Mouse (Mus musculus): Measurements from ENCODE around the gene Galk2. TPM values are rescaled to one million over a fixed set of nuclear protein-coding genes. Genes with fewer than 3 reads are reported as not detected.

Galk2 gene
- polyA plus RNA-seq, 1 experiment, result 54.7 TPM

DNA sequence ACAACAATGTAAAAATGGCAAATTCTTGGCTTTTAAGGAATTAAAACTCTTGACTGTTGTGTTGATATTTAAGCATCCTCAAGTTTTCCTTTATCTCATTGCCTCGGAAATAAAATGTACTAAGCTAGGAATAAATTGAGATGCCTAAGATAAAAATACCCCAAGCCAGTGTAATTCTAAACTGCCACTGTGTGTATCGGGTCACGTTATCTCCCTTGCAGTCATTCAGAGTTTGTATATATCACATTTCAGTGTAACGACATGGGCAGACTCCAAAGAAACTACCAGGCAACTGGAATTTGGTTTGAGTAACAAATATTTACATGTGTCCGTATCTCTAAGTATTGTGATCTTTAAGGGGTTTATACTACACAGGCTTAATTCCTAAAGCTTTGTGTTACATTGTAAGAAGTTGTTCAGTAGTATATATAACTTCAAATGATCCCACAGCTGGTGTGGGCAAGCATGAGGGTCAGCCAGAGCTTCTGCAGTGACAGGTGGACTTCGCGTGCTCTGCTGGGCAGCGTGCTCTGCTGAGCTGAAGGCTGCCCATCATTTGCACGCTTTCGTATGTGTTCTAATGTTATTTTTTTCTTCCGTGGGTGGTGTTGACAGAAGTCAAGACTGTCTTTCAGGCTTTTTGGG is 57.9 kb downstream of the Galk2 start:
- Histone ChIP-seq H3K4me1 (ENCODE audit: control insufficient read depth, insufficient read depth, low read length) (peaks cover 3% of the 10 kb centered on the region; the same call in 1 of the 2 replicates), H3K36me3 (ENCODE audit: control insufficient read depth, insufficient read depth, low read length) (no peaks in the 10 kb centered on the region), H3K27ac (ENCODE audit: insufficient read depth, low read depth, low read length) (no peak overlapping the region), H3K27me3 (replicated peaks; ENCODE audit: control insufficient read depth, insufficient read depth, low read length) (no peaks in the 10 kb centered on the region), H3K4me3 (ENCODE audit: insufficient read depth, low read depth, low read length) (no peak overlapping the region)
- WGBS, result 71% methylated on average over 11 of the region's 11 CpGs
- DNase-seq, result no peak
- TF ChIP-seq POLR2A (IDR thresholded peaks at IDR 0.05; ENCODE audit: low read depth, low read length), result no peak
- TF ChIP-seq CTCF (conservative IDR thresholded peaks at IDR 0.05; ENCODE audit: insufficient read depth, insufficient read length, low read depth, low read length), result no peak

DNA sequence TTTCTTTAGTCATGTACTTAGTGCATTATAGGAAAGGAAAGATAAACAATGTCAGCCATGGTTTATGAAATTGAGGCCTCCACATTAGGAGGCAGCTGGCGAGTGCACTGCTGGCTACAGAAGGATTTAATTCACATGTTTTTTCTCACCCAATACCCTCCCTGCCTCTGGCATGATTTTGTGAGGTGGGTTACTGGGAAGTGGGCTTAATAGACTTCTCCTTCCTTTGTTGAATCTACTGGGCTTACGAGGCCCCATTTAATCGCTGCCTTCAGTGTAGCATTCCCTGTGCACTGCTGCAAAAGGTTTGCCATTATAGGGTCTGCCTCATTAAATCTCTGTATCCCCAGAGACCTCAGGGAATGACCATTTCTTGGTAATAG is 58.4 kb downstream of the Galk2 start:
- Histone ChIP-seq H3K27me3 (replicated peaks; ENCODE audit: control insufficient read depth, insufficient read depth, low read length) (no peaks in the 10 kb centered on the region), H3K27ac (ENCODE audit: insufficient read depth, low read depth, low read length) (no peak overlapping the region), H3K4me3 (ENCODE audit: insufficient read depth, low read depth, low read length) (no peak overlapping the region), H3K4me1 (ENCODE audit: control insufficient read depth, insufficient read depth, low read length) (peaks cover 3% of the 10 kb centered on the region; the same call in 1 of the 2 replicates), H3K36me3 (ENCODE audit: control insufficient read depth, insufficient read depth, low read length) (no peaks in the 10 kb centered on the region)
- DNase-seq, result no peak
- 89% methylated on average over 3 of the region's 3 CpGs for WGBS
- TF ChIP-seq CTCF (conservative IDR thresholded peaks at IDR 0.05; ENCODE audit: insufficient read depth, insufficient read length, low read depth, low read length) (no peak), POLR2A (IDR thresholded peaks at IDR 0.05; ENCODE audit: low read depth, low read length) (no peak)

DNA sequence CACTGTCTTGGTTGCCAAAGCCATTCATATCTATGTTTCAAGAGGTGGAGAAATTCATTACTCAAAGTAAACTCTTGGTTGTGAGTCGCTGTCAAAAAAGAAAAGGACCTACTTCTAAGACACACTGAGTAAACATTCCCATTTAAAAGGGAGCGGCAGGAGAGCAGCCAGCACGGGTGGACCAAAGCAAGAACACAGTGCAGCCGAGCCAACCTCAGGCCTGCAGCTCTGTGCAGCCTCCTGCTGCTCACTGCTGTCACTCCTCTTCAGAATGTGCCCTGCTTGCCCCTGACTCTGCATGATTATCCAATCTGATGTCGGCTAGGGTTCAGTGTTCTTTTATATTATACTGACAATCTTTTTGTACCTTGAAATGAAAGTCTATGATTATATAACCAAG is 62.4 kb downstream of the Galk2 start:
- WGBS, result 88% methylated on average over 5 of the region's 5 CpGs
- no peak overlapping the region for H3K4me3 ChIP-seq (ENCODE audit: insufficient read depth, low read depth, low read length)
- H3K27ac ChIP-seq (ENCODE audit: insufficient read depth, low read depth, low read length), result no peak overlapping the region
- no peak for DNase-seq
- no peak for TF ChIP-seq POLR2A (IDR thresholded peaks at IDR 0.05; ENCODE audit: low read depth, low read length)
- no peak for TF ChIP-seq CTCF (conservative IDR thresholded peaks at IDR 0.05; ENCODE audit: insufficient read depth, insufficient read length, low read depth, low read length)
- no peaks in the 10 kb centered on the region for H3K36me3 ChIP-seq (ENCODE audit: control insufficient read depth, insufficient read depth, low read length)
- no peaks in the 10 kb centered on the region for H3K4me1 ChIP-seq (ENCODE audit: control insufficient read depth, insufficient read depth, low read length)
- H3K27me3 ChIP-seq (replicated peaks; ENCODE audit: control insufficient read depth, insufficient read depth, low read length), result no peaks in the 10 kb centered on the region

DNA sequence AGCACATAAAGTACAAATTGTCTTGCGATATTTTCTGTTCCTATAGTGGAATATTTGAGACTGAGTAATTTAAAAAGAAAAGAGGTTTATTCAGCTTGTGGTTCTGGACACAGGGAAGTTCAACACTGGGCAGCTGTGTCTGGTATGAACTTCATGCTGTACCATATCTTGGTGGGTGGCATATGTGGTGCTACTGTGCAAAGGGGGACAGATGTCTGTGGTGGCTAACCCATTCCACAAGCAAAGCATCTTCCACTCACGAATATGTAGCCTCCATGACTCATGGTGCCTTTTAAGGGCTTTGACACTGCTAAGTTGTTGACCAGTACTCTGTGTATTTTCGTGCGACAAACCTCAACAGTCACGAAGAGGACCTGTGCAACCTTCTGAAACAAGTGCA is 63.2 kb downstream of the Galk2 start:
- DNase-seq, result no peak
- no peak overlapping the region for H3K4me3 ChIP-seq (ENCODE audit: insufficient read depth, low read depth, low read length)
- no peaks in the 10 kb centered on the region for H3K36me3 ChIP-seq (ENCODE audit: control insufficient read depth, insufficient read depth, low read length)
- no peak overlapping the region for H3K27ac ChIP-seq (ENCODE audit: insufficient read depth, low read depth, low read length)
- TF ChIP-seq POLR2A (IDR thresholded peaks at IDR 0.05; ENCODE audit: low read depth, low read length) (no peak), CTCF (conservative IDR thresholded peaks at IDR 0.05; ENCODE audit: insufficient read depth, insufficient read length, low read depth, low read length) (no peak)
- no peaks in the 10 kb centered on the region for H3K27me3 ChIP-seq (replicated peaks; ENCODE audit: control insufficient read depth, insufficient read depth, low read length)
- WGBS, result 93% methylated on average over 5 of the region's 5 CpGs
- no peaks in the 10 kb centered on the region for H3K4me1 ChIP-seq (ENCODE audit: control insufficient read depth, insufficient read depth, low read length)

DNA sequence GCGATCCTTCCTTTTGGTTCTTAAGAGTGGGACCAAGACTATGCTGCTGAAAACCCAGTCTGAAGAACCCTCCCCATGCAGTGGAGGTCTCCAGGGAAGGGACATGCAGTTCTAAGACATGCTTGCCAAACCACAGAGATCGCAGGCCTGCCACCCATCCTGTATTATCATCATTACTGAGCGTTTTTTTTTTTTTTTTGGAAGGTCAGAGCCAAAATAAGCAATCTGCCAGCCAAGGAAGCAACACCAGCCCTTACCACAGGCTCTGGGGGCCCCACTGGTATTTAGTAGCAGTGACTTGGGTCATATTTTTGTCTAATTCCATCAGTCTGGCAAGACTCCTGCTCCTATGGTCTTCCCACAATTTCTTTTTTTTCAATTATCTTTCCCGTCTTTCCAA is 64.0 kb downstream of the Galk2 start:
- Histone ChIP-seq H3K4me3 (ENCODE audit: insufficient read depth, low read depth, low read length) (no peak overlapping the region), H3K27me3 (replicated peaks; ENCODE audit: control insufficient read depth, insufficient read depth, low read length) (no peaks in the 10 kb centered on the region), H3K4me1 (ENCODE audit: control insufficient read depth, insufficient read depth, low read length) (no peaks in the 10 kb centered on the region), H3K36me3 (ENCODE audit: control insufficient read depth, insufficient read depth, low read length) (no peaks in the 10 kb centered on the region), H3K27ac (ENCODE audit: insufficient read depth, low read depth, low read length) (no peak overlapping the region)
- WGBS, result 60% methylated on average over 4 of the region's 4 CpGs
- TF ChIP-seq POLR2A (IDR thresholded peaks at IDR 0.05; ENCODE audit: low read depth, low read length) (no peak), CTCF (conservative IDR thresholded peaks at IDR 0.05; ENCODE audit: insufficient read depth, insufficient read length, low read depth, low read length) (no peak)
- DNase-seq, result peak; percentile 52

DNA sequence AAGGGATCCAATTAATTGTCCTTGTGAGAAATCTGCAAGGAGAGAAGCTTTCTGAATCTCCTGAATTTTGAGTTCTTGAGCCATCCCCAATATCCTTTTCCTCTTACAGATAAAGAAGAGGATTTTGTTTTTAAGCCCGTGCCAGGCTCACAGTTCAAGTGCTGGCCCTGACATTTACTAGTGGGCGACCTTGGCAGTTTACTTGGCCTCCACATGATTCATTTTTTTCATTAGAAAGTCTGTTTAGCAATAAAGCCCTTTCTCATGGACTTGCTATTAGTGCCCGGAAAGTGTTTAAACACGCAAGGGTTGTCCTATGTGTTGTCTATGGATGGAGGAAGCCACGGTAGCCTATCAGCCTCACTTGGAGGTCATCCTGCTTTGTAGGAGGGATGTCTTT is 64.4 kb downstream of the Galk2 start:
- DNase-seq, result no peak
- Histone ChIP-seq H3K4me3 (ENCODE audit: insufficient read depth, low read depth, low read length) (no peak overlapping the region), H3K36me3 (ENCODE audit: control insufficient read depth, insufficient read depth, low read length) (no peaks in the 10 kb centered on the region), H3K4me1 (ENCODE audit: control insufficient read depth, insufficient read depth, low read length) (no peaks in the 10 kb centered on the region), H3K27ac (ENCODE audit: insufficient read depth, low read depth, low read length) (no peak overlapping the region), H3K27me3 (replicated peaks; ENCODE audit: control insufficient read depth, insufficient read depth, low read length) (no peaks in the 10 kb centered on the region)
- WGBS, result 90% methylated on average over 5 of the region's 5 CpGs
- TF ChIP-seq CTCF (conservative IDR thresholded peaks at IDR 0.05; ENCODE audit: insufficient read depth, insufficient read length, low read depth, low read length) (no peak), POLR2A (IDR thresholded peaks at IDR 0.05; ENCODE audit: low read depth, low read length) (no peak)

DNA sequence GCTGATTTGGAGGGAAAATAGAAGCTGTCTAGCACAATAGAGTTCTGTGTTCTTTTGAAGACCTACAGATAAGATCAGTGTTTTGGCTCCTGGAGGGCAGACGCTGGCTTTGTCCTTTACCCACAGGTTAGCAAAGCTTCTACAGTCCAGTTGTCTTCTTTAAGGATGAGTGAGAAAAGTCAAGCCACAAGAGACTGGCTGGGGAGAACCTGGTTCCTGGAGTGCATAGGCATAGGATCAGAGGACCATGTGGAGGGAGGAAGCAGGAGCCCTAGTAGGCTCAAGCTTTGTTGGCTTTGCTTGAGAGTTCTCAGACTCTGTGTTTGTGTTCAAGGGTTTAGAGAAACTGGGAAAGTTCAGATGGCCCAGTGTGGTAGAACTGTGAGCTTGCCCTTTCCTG is 65.6 kb downstream of the Galk2 start:
- TF ChIP-seq CTCF (conservative IDR thresholded peaks at IDR 0.05; ENCODE audit: insufficient read depth, insufficient read length, low read depth, low read length) (no peak), POLR2A (IDR thresholded peaks at IDR 0.05; ENCODE audit: low read depth, low read length) (no peak)
- no peaks in the 10 kb centered on the region for H3K4me1 ChIP-seq (ENCODE audit: control insufficient read depth, insufficient read depth, low read length)
- DNase-seq, result no peak
- no peak overlapping the region for H3K27ac ChIP-seq (ENCODE audit: insufficient read depth, low read depth, low read length)
- no peaks in the 10 kb centered on the region for H3K27me3 ChIP-seq (replicated peaks; ENCODE audit: control insufficient read depth, insufficient read depth, low read length)
- 79% methylated on average over 1 of the region's 1 CpGs for WGBS
- no peaks in the 10 kb centered on the region for H3K36me3 ChIP-seq (ENCODE audit: control insufficient read depth, insufficient read depth, low read length)
- H3K4me3 ChIP-seq (ENCODE audit: insufficient read depth, low read depth, low read length), result no peak overlapping the region

Data from kidney, adult 2 months (tissue).